Mouse (Mus musculus) mouse trophoblast stem cell (cell line): ENCODE results near the gene Rbm45.

Source experiments
- in situ Hi-C, 2 experiments: fragments of 300-500 bp; cut with MseI, MboI; formaldehyde crosslinking; loops; 2 replicates in 1 of 2; 3 replicates in 1 of 2; pipeline ENCODE4 v1.15.1; 2025

The Rbm45 gene

DNA sequence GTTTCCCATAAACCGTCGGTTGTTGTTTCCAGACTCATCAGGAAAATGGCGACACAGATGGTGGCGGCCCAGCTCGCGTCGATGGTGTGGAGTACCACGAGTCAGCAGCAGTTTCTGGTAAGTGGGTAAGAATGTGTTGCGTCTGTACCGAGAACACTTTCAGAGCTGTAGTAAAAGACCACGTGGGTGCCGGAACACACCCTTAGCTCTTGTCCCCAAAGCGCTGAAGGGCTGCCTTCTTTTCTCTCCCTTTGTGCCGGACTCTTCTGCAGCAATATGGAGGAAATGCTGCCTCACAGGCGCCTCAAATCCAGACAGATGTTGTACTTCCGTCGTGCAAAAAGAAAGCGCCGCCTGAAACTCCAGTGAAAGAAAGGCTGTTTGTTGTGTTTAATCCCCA is 8.9 kb downstream of the Rbm45 start:
- in situ Hi-C loops = loop anchor here in 1 of 2 experiments (10.0 kb wide), 1 partner anchor 246 kb away; no protein-coding TSS in a partner anchor

DNA sequence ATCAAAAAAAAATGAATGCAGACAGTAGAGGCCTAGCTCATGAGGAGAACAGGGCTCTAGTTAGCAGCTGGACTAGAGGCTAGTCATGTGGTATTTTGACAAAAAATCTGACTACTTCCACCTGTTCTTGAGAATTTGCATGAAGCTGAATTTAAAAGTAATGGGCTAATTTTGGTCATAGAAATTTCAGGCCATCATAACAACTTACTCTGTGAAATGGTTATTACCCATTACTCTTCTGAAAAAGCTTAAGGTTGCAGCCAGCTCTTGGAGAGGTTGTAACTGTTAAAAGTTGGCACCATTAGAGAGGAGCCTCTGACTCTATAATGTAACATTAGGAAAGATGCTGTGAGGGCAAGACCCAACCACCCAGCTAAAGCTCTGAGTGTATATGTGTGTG is 16.7 kb downstream of the Rbm45 start:
- in situ Hi-C loops = no loop called here

DNA sequence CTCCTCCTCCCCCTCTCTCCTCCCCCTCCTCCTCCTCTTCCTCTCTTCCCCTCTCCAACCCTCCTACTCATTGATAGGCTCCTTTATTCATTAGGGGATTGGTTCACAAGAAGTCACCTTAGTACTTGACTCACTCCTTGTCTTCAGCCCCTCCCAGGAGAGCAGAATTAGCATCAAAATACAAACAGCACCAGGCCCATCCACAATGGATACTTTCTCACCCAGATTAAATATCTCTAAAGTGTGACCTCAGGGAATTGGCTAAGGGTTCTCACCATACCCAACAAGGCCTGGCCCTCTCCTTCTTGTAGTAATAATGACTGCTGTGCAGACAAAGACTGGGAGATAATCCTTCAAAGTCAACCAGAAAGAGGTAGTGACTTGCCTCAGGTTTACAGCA is 30.4 kb downstream of the Rbm45 start:
- in situ Hi-C loops = no loop called here

GRCm38 (mm10) chr2:76405596-76406150 is 35.9 kb downstream of the Rbm45 start:
- in situ Hi-C loops = no loop called here

DNA sequence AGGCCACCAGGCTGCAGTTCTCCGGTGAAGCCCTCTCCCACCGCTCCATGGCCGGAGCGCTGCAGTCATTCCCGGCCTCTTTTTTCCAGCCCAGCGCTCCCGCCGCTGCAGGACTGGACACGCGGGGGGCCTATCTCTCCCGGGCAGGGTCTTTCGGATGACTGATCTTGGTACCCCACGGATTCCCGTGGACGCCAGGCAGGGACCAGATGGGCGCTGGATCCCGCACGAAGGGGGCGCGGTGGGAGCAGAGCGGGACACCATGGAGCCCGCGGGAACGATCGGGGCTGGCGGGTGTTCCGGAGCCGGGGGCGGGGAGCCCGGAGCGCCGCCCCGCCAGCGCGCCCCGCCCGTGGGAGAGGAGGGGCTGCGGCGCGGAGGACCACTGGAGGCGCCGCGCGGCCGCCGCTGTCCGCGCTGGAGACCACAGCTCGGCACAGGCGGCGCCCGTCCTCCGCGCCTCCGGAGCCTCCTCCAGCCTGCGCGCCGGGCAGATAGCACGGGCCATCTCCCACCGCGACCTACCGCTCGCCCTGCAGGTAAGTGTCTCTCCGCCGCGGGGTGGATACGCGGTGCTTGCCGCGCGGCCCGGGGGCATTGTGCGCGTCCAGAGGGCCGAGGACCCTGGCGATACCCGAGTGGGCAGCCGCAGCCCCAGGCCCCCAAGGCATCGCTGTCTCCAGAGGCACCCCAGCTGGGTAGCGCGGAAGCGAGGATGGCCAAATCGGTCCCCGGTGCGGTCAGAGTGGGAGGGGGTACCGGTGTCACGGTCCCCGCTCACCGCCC is 36.6 kb downstream of the Rbm45 start, which contains the start of gene Osbpl6:
TSS of gene Osbpl6 (plus strand) at position 358 of the 786 bp plus-strand sequence.
- in situ Hi-C loops = no loop called here

GRCm38 (mm10) chr2:76406937-76407441 is 37.2 kb downstream of the Rbm45 start:
- in situ Hi-C loops = no loop called here

DNA sequence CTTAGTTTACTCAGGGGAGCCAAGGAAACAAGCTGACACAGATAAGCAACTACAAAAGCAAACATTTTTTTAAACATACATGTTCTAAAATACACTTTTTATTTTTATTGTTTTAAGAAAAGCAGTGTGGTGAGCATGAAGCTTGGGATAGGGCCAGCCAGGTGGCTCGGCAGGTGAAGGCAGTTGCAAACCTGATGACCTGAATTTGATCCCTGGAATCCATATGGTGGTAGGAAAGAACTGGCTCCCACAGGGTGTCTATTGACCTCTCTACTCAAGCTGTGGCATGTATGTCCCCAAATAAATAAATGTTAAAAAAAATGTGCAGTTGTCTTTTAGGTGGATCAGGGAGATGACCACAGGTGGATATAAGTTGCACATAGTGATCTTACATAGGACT is 39.7 kb downstream of the Rbm45 start:
- in situ Hi-C loops = no loop called here

GRCm38 (mm10) chr2:76409986-76410385 is 40.2 kb downstream of the Rbm45 start:
- in situ Hi-C loops = no loop called here

DNA sequence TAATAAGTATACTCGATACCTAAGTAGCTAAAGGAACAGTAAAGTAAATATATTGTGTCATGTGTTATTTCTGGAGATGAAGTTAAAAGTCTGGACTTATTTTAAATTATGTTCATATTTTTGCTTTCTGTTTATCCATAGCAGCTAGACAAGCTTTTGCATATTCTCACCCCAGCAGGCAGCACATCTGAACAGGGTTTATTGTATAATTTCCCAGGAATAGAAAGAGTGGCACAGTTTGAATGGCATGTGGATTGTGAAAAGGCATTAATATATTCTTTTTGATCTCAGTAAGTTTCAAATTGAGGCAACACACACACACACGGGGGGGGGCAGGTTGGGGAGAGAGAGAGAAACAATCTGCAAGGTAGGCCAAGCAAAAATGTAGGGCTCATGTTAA is 43.1 kb downstream of the Rbm45 start:
- in situ Hi-C loops = no loop called here

DNA sequence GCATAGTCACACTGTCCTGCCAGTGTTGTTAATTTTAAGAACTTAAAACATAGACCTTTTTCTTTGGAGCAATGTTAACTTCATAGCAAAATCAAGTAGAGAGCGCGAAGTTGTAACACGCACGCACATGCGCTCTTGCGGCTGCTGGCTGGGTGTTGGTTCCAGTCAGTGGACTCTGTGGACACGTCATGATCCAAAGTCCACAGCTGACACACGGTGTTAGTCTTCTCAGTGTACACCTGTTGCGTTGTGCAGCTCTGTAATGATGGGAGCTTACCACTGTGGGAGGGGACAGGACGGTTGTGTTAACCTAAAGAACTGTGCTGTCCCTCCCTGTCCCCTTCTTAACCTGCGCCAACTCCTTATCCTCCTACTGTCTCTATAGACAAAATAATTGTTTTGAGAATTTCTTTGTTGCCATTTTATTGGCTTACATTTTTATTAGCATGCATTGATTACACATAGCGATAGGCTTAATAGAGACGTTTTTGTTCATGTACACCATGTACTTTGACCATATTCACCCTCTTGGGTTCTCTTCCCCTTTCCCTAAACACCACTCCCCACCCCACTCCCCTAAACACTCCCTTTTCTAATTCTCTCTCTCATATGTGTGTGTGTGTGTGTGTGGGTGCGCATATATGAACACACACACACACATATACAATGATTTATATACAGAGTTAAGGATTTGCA is 47.8 kb downstream of the Rbm45 start:
- in situ Hi-C loops = no loop called here

- in situ Hi-C loops = no loop called here
These were observed 48.3 kb downstream of the Rbm45 start for GRCm38 (mm10) chr2:76418142-76418518.

DNA sequence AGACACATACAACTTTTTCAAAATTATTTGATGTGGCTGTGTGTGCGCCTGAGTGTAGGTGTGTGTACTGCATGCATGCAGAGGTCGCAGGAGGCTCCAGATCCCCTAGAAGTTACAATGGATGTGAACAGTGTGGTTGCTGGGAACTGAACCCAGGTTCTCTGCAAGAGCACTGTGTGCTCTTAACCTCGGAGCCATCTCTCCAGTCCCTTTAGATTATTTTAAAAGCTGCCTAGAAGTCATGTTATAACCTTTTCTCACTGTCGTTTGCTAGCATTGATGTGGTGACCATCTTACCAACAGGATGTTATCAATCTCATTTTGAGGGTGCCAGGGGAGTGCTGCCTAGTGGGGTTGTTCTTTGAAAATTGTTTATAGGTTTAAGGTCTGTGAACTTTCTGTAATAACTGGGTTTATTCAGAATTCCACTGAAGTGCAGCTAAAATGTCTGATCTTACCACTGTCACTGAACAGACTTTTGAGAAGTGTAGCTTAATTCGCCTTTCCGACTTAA is 51.7 kb downstream of the Rbm45 start:
- in situ Hi-C loops = no loop called here

GRCm38 (mm10) chr2:76426816-76427215 is 57.0 kb downstream of the Rbm45 start:
- in situ Hi-C loops = no loop called here

GRCm38 (mm10) chr2:76429318-76429717 is 59.5 kb downstream of the Rbm45 start:
- in situ Hi-C loops = no loop called here

DNA sequence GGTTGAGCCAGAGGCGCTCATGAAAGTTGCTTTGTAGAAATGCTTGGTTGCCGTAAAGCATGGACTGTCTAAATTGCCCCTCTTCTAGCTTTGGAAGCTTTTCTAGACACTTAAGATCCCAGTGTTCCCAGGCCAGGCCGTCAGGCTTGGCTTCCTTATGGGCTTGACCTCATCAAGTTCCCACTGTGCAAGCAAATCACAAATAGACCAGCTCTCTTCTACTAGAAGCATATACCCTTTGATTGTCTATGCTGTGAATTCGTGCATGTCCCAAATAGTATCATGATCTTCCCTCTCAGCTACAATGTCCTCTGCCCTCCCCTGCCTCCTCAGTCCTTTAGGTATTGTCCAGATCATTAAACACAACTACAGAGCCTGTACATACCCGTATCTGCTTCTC is 60.1 kb downstream of the Rbm45 start:
- in situ Hi-C loops = no loop called here

DNA sequence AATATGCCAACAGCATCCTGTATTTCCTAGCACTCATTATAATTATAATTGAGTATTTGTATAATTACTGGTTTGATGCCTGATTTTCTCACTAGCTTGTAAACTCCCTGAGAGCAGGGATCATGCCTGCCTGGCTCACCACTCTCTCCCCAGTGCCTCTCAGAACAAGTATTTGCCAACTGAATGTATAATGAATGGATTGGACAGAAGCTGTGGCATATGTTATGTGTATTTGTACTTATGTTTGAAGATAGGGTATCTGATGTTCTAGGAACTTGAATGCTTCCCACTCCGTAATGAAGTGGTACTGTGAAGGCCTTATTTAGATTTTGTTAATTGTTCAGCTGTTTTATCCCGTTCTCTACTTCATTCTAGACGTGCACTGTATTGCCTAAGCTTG is 60.8 kb downstream of the Rbm45 start:
- in situ Hi-C loops = no loop called here
